Mouse (Mus musculus) G1E (cell line): Measurements from ENCODE around the gene Gstm3.

Experiments used
- CTCF ChIP-seq: IDR thresholded peaks from 2 replicates; pipeline ENCODE4 v1.5.1; 2012; ENCODE audit warnings: low read depth, low read length, inconsistent platforms, mixed read lengths
- GATA1 ChIP-seq: IDR thresholded peaks from 2 replicates; pipeline ENCODE4 v1.6.1; 2012; ENCODE audit warnings: borderline replicate concordance, low read length, inconsistent platforms, mixed read lengths

DNA sequence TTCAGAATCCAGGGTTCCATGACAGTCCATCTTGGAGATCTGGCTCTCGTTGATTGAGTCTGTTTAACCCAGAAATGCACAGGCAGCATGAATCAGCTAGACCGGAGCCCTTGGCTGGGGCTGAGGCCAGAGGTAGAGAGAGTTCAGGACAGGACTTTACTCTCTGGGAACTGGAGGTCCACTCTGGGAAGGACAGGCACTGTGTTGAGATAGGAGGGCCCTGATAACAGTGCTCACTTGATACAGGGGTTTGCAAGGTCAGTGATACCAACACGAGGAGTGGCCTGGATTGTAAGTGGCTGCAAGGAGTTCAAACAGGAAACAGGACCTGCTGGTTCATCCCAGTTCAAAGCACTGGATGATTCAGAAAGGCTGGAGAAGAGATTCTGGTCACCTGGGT is 8.6 kb upstream of the Gstm3 start:
- TF ChIP-seq GATA1 (no peak), CTCF (no peak)
